Mouse (Mus musculus) lung, postnatal 36 days (tissue): ENCODE measurements around the gene Hsbp1.
A peak's percentile ranks its signal among the peaks of the same experiment; 100 is the strongest.

Experiments used
- DNase-seq: peaks from one replicate; pipeline ENCODE4 v3.0.0; 2022; ENCODE audit warnings: mixed read lengths

Gene Hsbp1

GRCm38 (mm10) chr8:119394097-119394496 lies 49.8 kb downstream of the Hsbp1 start:
- no peak for DNase-seq

GRCm38 (mm10) chr8:119394524-119395026 lies 50.3 kb downstream of the Hsbp1 start, which contains the start of gene Mlycd:
Mlycd (plus strand) TSS chr8:119394878.
- DNase-seq: peak; percentile 95

- DNase-seq: no peak
Measured at GRCm38 (mm10) chr8:119395072-119395950, 51.0 kb downstream of the Hsbp1 start.
